Mouse (Mus musculus): ENCODE data around the gene Myo3b. TPM values are rescaled to one million over a fixed set of nuclear protein-coding genes. Genes with fewer than 3 reads are reported as not detected.
A peak's percentile ranks its signal among the peaks of the same experiment; 100 is the strongest.

The Myo3b gene
- polyA plus RNA-seq, 1 experiment: 0.04 TPM

- Histone ChIP-seq H3K79me2 (ENCODE audit: control insufficient read depth, insufficient read depth) (no peaks in the 10 kb centered on the region), H3K27me3 (ENCODE audit: control insufficient read depth, insufficient read depth, insufficient read length) (no peaks in the 10 kb centered on the region), H3K4me2 (ENCODE audit: low read depth) (no peak overlapping the region), H3K4me3 (no peak overlapping the region), H3K36me3 (ENCODE audit: control insufficient read depth, insufficient read depth) (no peaks in the 10 kb centered on the region), H3ac (ENCODE audit: control insufficient read depth, insufficient read length) (no peak overlapping the region)
- TF ChIP-seq SRF (IDR thresholded peaks at IDR 0.05; ENCODE audit: control insufficient read depth, insufficient read length, low read depth) (no peak), POLR2A (IDR thresholded peaks at IDR 0.05; ENCODE audit: insufficient read length, low read depth) (no peak), REST (IDR thresholded peaks at IDR 0.05; ENCODE audit: insufficient read depth, insufficient read length) (no peak), TCF12 (IDR thresholded peaks at IDR 0.05; ENCODE audit: insufficient read depth, poor library complexity, severe bottlenecking) (no peak), MYOD1 (IDR thresholded peaks at IDR 0.05; ENCODE audit: control insufficient read depth in 1 of 3, insufficient read length in 2 of 3, low read depth in 2 of 3) (no peak), POLR2AphosphoS2 (IDR thresholded peaks at IDR 0.05; ENCODE audit: insufficient read length, low read depth) (no peak), MYOG (IDR thresholded peaks at IDR 0.05; ENCODE audit: control insufficient read depth in 1 of 3, insufficient read depth in 1 of 3, insufficient read length in 2 of 3, low read depth in 2 of 3) (no peak), USF1 (IDR thresholded peaks at IDR 0.05; ENCODE audit: low read depth) (no peak), MAX (IDR thresholded peaks at IDR 0.05; ENCODE audit: low read depth) (no peak), TCF3 (IDR thresholded peaks at IDR 0.05; ENCODE audit: insufficient read length, low read depth) (no peak), E2F4 (IDR thresholded peaks at IDR 0.05; ENCODE audit: insufficient read depth) (no peak), CEBPB (IDR thresholded peaks at IDR 0.05; ENCODE audit: insufficient read depth, poor library complexity, severe bottlenecking) (no peak)
These were observed 223.0 kb downstream of the Myo3b start for GRCm38 (mm10) chr2:70261703-70262564.

- TF ChIP-seq MYOD1 (IDR thresholded peaks at IDR 0.05; ENCODE audit: control insufficient read depth in 1 of 3, insufficient read length in 2 of 3, low read depth in 2 of 3) (peak in 1 of 3 experiments; percentile 3), TCF3 (IDR thresholded peaks at IDR 0.05; ENCODE audit: insufficient read length, low read depth) (no peak), TCF12 (IDR thresholded peaks at IDR 0.05; ENCODE audit: insufficient read depth, poor library complexity, severe bottlenecking) (no peak), SRF (IDR thresholded peaks at IDR 0.05; ENCODE audit: control insufficient read depth, insufficient read length, low read depth) (no peak)
- no peak overlapping the region for H3K4me2 ChIP-seq (ENCODE audit: low read depth)
- H3K36me3 ChIP-seq (ENCODE audit: control insufficient read depth, insufficient read depth): no peaks in the 10 kb centered on the region
These were observed 223.7 kb downstream of the Myo3b start for GRCm38 (mm10) chr2:70262565-70263082.

GRCm38 (mm10) chr2:70278425-70279277 lies 239.7 kb downstream of the Myo3b start:
- Histone ChIP-seq H3K4me3 (no peak overlapping the region), H3ac (ENCODE audit: control insufficient read depth, insufficient read length) (no peak overlapping the region), H3K36me3 (ENCODE audit: control insufficient read depth, insufficient read depth) (no peaks in the 10 kb centered on the region), H3K79me2 (ENCODE audit: control insufficient read depth, insufficient read depth) (no peaks in the 10 kb centered on the region), H3K27me3 (ENCODE audit: control insufficient read depth, insufficient read depth, insufficient read length) (peaks cover 9% of the 10 kb centered on the region), H3K4me2 (ENCODE audit: low read depth) (no peak overlapping the region)
- TF ChIP-seq MAX (IDR thresholded peaks at IDR 0.05; ENCODE audit: low read depth): no peak
- no peak for TF ChIP-seq CEBPB (IDR thresholded peaks at IDR 0.05; ENCODE audit: insufficient read depth, poor library complexity, severe bottlenecking)
- TF ChIP-seq TCF12 (IDR thresholded peaks at IDR 0.05; ENCODE audit: insufficient read depth, poor library complexity, severe bottlenecking): no peak
- TF ChIP-seq REST (IDR thresholded peaks at IDR 0.05; ENCODE audit: insufficient read depth, insufficient read length): no peak
- TF ChIP-seq MYOG (IDR thresholded peaks at IDR 0.05; ENCODE audit: control insufficient read depth in 1 of 3, insufficient read depth in 1 of 3, insufficient read length in 2 of 3, low read depth in 2 of 3): no peak
- no peak for TF ChIP-seq USF1 (IDR thresholded peaks at IDR 0.05; ENCODE audit: low read depth)
- no peak for TF ChIP-seq E2F4 (IDR thresholded peaks at IDR 0.05; ENCODE audit: insufficient read depth)
- no peak for TF ChIP-seq TCF3 (IDR thresholded peaks at IDR 0.05; ENCODE audit: insufficient read length, low read depth)
- no peak for TF ChIP-seq POLR2AphosphoS2 (IDR thresholded peaks at IDR 0.05; ENCODE audit: insufficient read length, low read depth)

More at GRCm38 (mm10) chr2:70262565-70263082, 223.7 kb downstream of the Myo3b start:
- no peak overlapping the region for H3K4me3 ChIP-seq
- no peaks in the 10 kb centered on the region for H3K79me2 ChIP-seq (ENCODE audit: control insufficient read depth, insufficient read depth)
- no peak overlapping the region for H3ac ChIP-seq (ENCODE audit: control insufficient read depth, insufficient read length)
- H3K27me3 ChIP-seq (ENCODE audit: control insufficient read depth, insufficient read depth, insufficient read length): no peaks in the 10 kb centered on the region

DNA sequence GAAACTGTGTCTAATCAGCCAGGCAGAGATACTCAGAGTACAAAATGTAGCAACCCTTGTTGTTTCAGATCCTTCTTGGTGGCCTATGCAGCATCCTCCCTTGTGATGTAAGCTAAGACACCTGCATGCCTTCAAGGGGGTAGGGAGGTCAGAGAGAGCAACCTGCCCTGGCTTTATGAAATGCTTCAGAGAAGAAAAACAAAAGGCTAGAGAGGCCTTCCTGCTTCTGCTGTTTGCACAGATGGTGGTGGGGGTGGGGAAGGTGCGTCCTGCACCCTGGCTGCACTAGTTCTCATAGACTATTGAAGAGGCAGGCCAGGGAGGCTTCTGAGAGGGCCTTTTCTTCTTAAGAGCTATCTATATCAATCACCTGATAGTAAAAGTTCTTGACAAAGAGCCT lies 245.2 kb downstream of the Myo3b start:
- H3K27me3 ChIP-seq (ENCODE audit: control insufficient read depth, insufficient read depth, insufficient read length): no peaks in the 10 kb centered on the region
- no peaks in the 10 kb centered on the region for H3K79me2 ChIP-seq (ENCODE audit: control insufficient read depth, insufficient read depth)
- no peak overlapping the region for H3K4me2 ChIP-seq (ENCODE audit: low read depth)
- no peak overlapping the region for H3K4me3 ChIP-seq
- no peak overlapping the region for H3ac ChIP-seq (ENCODE audit: control insufficient read depth, insufficient read length)
- H3K36me3 ChIP-seq (ENCODE audit: control insufficient read depth, insufficient read depth): no peaks in the 10 kb centered on the region
- TF ChIP-seq REST (IDR thresholded peaks at IDR 0.05; ENCODE audit: insufficient read depth, insufficient read length): no peak
- TF ChIP-seq SRF (IDR thresholded peaks at IDR 0.05; ENCODE audit: control insufficient read depth, insufficient read length, low read depth): no peak
- TF ChIP-seq E2F4 (IDR thresholded peaks at IDR 0.05; ENCODE audit: insufficient read depth): no peak
- no peak for TF ChIP-seq CEBPB (IDR thresholded peaks at IDR 0.05; ENCODE audit: insufficient read depth, poor library complexity, severe bottlenecking)
- TF ChIP-seq TCF3 (IDR thresholded peaks at IDR 0.05; ENCODE audit: insufficient read length, low read depth): no peak
- TF ChIP-seq POLR2A (IDR thresholded peaks at IDR 0.05; ENCODE audit: insufficient read length, low read depth): no peak
- no peak for TF ChIP-seq MAX (IDR thresholded peaks at IDR 0.05; ENCODE audit: low read depth)
- TF ChIP-seq TCF12 (IDR thresholded peaks at IDR 0.05; ENCODE audit: insufficient read depth, poor library complexity, severe bottlenecking): no peak
- TF ChIP-seq USF1 (IDR thresholded peaks at IDR 0.05; ENCODE audit: low read depth): no peak
- no peak for TF ChIP-seq POLR2AphosphoS2 (IDR thresholded peaks at IDR 0.05; ENCODE audit: insufficient read length, low read depth)
- no peak for TF ChIP-seq MYOG (IDR thresholded peaks at IDR 0.05; ENCODE audit: control insufficient read depth in 1 of 3, insufficient read depth in 1 of 3, insufficient read length in 2 of 3, low read depth in 2 of 3)
- no peak for TF ChIP-seq MYOD1 (IDR thresholded peaks at IDR 0.05; ENCODE audit: control insufficient read depth in 1 of 3, insufficient read length in 2 of 3, low read depth in 2 of 3)

All from myocyte (in vitro differentiated cells).